Mouse (Mus musculus) layer of hippocampus, adult 8-10 months (tissue): ENCODE measurements around the gene Sox5. TPM values are rescaled to one million over a fixed set of nuclear protein-coding genes. Genes with fewer than 3 reads are reported as not detected.
"Not testable (repeated sequence)": the region's sequence is repeated elsewhere in the genome, so short reads cannot be mapped to it uniquely, and the experiment has no call there.

ENCODE experiments used
- DNase-seq, 2 experiments: peaks; one replicate each; pipeline ENCODE4 v3.0.0; 2022; ENCODE audit warnings: low spot score in 2 of 2
- total RNA-seq, 4 experiments: library from RNA; stranded (reverse); gene quantifications; 2 replicates each; pipeline ENCODE4 v1.2.4; 2022

Sox5 gene
- total RNA-seq, 4 experiments from 2014 or later = 38.4 to 42.4 (median 40.8) TPM

DNA sequence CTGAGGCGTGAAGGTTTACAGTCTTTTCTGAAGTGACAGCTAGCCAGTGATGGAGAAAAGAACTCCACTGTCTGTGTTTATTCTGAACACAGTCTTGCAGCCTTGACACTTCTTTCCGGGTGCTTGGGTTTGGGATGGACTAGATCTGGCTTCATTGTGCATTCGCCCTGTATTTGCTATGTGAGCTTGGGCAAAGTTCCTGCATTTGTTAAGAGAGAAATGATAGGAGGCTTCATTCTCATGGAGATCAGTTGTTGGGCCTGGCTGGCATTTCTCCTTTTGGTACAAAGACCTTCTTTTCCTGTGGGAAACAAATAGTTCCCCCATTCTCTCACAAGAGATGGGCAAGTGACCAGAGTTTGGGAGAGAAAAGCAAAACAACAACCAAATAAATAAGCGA, 490.3 kb downstream of the Sox5 start:
- no peak for DNase-seq

DNA sequence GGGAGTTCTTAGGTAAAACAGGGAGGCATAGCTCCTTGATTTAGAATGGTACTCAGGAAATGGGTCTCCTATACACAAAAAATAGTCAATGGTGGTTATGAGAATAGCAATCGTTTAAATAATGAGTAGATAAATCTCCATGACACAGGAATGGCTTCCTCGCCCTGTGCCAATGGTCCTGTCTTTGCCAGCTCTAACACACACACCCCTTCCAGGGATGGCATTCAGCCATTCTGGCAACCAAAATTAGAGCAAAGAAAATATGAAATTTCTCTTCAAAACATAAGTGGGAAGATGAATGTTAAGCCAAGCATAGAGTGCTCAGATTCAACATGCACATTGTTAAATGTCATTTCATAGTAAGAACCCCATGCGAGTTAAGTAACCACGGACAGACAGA, 495.7 kb downstream of the Sox5 start:
- no peak for DNase-seq

DNA sequence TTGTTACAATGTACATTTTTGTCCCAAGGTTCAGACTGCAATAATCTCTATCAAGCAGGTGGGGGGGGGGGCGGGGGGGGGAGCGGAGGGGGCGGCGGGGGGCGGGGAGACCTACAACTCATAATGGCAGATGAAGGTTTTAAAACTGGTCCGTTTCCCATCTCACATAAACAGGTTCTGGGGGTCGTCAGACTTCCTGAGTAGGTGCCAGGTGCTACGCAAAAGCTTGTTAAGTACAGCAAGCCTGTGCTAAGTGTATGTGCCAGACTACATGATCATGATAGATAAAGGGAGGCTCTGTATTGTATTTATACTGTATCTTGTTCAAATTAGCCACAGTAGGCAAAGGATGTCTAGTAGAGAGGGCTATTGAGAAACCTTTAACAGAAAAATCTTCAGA, 498.6 kb downstream of the Sox5 start:
- DNase-seq = no peak

DNA sequence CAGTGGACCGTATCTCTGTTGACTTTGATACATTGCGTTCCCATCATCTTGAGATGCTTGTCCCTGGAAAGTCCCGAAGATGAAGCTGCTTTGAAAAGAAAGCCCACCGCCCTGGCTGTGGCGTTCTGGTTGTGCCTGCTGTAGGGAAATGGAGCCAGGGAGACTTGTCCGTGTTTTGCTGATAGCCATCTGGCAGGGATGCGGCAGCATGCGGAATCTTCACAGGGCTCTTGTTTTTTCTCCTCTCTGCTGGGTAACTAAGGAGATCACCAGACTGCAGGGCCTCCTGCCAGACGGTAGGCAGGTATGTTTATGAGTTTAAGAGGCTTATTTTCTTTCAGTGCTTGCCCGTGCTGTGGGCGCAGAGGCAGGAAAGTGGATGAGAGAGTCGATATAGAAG, 499.0 kb downstream of the Sox5 start:
- peak; percentile 16 to 41 for DNase-seq

DNA sequence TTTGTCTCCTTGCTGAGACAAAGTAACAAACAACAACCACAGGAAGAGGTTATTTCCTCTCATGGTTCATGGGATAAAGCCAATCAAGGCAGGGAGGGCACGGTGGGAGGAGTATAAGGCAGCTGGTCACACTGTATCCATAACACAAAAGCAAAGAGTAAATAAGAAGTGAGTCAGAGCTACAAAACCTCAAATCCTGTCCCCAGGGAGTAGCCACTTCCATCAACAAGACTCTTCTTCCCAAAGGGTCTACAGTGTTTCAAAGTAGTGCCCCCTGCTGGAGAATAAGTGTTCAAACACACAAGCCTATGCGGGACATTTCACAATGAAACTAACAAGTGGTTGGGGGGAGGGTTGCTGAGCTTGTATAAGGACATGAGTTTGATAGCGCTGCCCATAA, 500.1 kb downstream of the Sox5 start:
- no peak for DNase-seq

DNA sequence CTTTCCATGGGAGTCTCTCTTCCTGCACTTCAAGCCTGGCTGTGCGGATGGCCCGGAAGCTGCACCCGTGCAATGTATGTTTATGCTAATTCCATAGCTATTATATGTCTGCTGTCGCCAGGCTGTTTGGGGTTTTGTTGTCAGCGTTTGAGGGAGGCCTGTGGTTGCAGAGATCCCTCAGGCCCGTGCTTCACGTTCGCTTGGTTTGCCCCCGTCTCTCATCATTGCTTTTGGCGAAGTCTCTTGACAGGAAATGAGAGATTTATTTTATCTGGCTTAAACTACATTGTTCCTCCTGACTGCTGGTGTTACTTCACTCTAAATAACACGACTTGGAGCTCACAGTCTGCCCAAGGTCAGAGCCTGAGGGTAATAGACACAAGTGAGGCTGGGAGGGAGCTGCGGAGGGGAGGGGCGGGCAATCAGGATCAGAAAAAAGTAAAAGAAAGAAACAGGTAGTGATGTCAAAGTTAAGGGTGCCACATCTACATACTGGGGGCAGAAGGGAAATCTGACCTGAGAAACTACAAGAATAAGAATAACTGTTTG, 503.2 kb downstream of the Sox5 start:
- DNase-seq = no peak

DNA sequence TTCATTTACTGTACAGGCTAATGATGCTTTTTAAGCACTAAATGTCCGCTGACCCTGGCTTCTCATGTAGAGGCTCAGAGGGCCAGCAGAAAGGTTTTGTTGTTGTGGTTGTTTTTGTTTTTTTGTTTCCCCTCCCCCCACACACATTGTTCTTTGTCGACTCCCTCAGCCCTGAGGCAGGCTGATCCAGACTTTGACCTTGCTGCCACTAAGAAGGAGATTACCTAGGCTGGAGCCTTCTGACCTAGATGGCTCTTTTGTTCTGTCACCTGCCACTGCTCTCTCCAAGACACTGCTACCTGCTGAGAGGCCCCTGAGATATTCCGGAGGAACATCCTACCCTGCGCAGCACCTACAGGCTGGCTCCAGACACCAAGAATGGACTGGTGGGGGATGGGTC, 508.4 kb downstream of the Sox5 start:
- not testable (repeated sequence) for DNase-seq

DNA sequence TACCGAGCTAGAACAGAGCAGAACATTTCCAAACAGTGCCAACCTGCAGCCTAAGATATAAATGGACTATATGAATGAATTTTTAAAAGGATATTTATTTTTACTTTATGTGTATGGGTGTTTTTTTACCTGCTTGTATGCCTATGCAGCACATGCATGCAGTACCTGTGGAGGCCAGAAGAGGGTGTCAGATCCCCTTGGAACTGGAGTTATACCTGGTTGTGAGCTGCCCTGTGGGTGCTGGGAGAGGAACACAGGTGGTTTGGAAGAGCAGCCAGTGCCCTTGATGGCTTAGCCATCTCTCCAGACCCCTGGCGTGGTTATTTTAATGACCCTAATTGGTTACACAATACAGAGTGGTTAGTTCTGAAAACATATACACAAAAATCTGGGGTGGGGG, 510.5 kb downstream of the Sox5 start:
- no peak for DNase-seq

DNA sequence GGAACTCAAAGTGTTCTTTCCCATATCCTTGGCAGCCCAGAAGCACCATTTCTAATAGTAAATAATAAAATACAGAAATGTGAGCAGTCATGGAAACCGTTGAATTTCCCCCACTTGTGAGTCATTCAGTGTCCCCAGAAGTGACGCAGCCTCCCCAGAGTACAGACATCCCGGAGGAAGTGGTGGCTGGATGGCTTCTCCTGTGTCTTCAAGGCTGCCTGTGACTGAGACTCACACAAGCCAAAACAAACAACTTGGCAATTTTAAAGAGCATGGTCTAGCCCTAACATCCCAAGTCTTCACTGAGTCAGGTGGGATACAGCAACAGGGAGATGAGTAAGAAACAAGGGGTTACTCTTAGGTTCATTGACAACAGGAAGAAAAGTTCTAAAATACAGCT, 511.5 kb downstream of the Sox5 start:
- no peak for DNase-seq

DNA sequence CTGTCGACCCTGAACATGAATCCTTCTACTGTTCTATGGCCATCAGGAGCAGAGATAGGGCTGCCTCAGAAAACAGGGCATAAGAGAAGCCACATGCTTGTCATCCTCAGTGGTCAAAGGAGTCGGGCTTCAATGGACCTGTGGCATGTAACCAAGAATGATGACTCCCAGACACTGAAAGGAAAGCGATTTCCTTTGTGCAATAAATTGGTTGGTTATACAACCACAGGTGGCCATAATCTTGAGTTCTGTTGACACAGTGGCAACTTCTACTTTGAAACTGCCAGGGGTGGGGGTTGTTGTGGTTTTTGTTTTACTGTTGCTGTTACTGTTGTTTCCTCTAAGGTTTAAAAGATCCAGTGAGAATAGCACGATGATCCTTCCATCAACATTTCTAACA, 512.1 kb downstream of the Sox5 start:
- no peak for DNase-seq

DNA sequence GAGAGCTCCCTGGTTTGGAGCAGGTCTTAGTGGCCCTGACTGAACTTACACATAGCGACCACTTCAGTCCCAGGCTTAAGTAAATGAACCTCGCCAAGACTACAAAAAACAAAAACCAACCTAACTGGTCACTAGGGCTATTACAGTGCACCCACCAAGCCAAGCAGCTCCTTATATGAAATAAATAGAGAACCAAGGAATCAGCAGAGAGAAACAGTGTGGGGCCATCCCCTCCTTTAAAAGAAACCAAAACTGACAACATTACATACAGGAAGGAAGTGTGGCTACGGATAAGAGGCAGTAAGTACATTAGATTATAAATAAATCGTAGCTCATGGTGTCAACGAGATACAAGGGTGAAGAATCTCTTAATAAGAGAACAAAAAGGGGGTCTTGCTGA, 516.0 kb downstream of the Sox5 start:
- DNase-seq = no peak

DNA sequence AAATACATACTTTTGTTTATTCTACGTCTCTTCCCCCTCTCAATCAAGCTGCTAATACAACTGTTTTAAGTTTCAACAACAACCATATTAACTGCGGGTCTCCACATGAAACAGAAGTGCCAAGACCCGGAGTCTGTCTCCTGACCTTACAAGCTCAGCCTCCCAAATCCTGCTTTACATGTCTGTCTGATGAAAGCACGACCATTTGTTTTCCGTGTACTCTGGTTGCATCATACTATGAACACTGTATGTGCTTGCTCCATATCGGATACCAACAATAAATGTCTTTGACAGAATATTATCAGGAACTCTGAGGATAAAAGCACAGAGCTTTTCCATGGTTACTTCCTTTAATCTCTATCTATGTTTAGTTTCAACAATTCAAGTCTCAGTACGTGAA, 516.8 kb downstream of the Sox5 start:
- no peak for DNase-seq

DNA sequence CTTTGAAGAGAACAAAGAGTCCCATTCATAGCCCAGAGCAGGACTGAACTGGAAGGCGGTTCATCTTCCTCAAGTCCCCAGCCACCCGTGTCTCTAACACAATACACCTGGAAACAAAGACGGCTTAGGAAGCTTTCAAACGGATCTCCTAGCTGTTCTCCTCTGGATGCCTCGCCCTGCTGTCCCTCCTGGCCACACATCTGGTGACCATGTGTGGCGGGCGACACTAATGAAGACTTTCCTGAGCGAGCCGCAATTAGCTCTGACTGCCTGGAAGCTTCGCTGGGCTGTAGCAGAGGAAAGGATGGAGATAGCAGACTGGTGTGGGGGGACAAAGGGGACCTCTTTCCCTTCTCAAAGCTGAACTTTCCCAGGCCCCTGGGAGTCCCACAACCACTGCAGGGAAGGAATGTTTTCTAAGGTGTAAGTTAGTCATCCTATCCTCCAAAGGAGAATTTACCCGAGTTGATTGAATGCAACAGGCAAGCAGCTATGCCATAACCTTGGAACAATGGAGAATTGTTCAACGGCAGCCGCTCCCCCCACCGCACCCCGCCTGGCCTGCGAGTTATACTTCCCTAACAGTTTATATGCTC, 517.4 kb downstream of the Sox5 start:
- DNase-seq = no peak

DNA sequence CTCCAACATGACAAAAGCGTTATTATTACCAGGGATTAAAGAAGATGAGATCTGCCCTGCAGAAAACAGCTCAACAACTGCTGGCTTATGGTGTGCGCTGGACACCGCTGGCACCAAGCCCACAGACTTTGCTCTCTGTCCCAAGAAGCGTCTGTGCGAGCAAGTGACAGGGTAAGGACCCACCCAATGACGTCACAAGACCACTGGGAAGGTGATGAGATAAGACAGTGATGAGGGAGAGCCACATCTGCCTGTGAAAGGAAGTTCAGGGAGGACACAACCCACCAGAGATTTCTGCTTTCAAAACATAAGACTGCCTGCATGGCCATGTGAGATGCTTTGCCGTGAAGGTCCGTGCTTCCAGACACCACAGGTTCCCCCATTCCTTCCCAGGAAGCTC, 525.3 kb downstream of the Sox5 start:
- DNase-seq = no peak

DNA sequence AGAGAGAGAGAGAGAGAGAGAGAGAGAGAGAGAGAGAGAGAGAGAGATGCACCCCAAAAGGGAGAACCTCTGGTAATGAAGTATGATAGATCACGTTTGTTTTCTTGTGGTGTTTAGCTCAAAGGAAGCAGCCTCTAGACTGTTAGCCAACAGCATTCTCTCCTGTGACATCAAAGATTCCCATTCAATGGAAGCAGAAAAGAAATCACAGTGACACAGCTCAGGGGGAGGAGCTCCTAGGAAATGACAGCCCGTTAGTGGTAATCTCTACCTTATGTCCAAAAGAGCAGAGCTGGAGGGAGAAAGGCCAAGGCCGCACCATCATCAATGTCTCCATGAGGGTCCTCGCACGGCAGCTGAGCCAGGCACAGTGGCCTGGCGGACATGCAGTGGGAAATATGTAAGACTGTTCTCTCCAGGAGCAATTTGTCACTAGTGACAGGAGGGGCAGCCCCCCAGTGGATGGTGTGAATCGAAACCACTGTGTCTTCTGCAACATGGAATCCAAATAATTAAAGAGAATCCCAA, 529.5 kb downstream of the Sox5 start:
- no peak for DNase-seq

DNA sequence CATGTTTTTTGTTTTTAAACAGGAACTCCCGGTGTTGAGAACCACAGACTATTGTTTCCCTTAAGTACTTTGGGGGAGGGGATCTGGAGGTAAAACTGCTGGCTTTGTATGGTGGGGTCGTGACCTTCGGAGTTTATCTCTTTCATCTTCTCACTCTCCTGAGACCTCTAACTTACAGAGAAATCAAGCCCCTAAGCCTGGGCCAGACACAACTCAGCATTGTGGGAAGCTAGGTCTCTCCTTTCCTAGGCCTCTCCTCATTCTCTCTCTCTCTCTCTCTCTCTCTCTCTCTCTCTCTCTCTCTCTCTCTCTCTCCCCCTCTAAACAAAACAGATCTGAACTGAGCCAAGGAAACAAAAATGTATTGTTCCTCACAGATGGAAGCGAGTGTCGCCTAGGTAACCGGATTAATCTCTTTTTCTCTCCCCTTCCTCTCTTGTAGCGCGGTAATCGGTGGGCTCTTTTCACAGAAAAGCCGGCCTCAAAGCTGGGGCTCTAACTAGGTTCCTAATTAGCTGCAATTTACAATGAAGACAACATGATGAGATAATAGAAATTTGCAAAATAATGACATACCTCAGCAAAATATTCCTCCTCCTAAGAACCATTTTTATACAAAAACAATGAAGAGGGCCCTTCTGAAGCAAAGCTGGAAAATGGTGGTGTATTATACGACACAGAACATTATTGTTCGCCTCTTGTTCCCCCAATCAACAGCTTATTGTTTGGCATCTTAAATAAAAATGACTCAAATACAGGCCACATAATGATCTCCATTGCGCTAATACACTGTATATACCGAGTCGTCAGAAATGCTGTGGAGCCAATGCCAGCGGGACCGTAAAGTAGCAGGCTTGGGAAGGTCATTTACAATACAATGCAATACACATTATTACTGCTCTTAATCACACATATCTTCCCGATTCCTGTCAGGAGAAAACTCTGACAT, 530.3 kb downstream of the Sox5 start:
- DNase-seq = no peak

DNA sequence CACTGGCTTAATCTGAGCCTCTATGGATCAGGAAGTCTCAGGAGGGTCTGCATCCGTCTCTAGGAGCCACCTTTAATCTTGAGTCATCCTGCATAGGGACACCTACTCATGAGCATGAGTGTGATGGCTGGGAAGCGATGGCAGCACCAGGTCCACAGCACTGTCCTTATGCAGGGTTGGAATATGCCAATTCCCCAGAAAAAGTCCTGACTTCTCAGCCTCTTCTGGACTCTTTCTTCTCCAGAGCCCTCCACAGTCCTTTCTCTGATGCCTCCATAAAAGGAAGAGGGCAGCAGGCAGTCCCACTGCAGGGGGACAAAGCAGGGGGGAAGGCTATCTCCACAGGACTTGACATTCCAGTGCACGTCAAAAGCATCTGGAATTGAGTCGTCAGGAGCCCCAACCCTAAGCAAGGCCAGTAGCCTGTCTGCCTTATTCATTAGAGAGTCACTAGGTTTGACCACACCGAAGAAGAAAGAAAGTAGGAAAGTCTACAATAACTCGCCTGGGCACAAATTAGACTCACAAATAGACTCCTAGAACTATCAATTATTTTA, 531.1 kb downstream of the Sox5 start:
- no peak for DNase-seq

DNA sequence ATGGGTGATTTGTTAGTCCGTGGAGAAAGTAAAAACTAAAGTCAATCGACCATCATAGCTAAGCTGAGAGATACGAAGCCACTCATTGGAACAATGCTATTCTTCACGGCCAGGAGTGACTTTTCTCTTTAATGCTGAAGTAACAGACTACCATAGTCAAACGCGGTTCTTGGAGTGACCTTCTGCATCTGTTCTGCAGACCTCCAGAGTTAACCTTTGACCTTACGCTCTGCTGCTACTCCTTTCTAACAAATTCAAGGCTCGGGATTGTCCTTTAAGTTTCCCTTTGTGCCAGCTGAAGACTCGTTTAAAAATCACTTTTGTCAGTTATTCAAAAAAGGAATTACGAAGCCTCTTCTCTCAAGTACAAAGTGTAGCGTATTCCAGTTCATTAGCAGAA, 545.2 kb downstream of the Sox5 start:
- DNase-seq = no peak

DNA sequence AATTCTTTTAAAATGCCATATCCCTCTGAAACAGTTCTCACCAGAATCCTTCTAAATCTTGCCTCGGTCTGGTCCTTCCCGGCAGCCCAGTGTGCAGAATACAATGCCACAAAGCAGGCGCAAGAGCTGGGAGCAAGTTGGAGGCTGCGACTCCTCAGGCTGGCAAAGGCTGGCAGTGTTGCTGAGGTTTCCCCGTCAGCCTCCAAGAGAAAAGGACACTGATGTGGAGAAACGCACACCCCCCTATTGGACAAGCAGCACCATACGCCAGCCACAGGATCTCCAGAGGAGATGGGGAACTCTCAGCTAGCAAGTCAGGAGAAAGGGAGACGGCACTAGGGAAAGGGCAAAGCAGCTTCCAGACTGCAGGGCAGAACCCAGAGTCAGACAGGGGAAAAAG, 577.8 kb downstream of the Sox5 start:
- DNase-seq = no peak

DNA sequence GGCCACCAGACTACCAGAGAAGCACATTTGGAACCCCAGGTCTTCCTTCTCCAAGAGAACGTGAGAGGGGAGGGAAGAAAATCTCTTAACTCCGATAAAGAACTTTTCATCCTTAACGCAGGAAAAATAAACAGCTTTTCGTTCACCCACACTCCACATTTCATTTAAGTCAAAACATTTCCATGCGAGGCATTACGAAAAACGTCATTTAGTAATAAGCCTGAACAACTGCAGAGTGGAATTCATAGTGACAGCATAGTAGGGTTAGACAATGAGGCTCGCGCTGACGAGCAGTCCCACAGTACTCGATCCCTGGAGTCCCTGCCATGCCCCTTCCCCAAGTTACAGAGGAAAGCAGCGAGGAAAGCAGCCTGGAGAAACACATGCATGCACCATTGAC, 578.8 kb downstream of the Sox5 start:
- no peak for DNase-seq

DNA sequence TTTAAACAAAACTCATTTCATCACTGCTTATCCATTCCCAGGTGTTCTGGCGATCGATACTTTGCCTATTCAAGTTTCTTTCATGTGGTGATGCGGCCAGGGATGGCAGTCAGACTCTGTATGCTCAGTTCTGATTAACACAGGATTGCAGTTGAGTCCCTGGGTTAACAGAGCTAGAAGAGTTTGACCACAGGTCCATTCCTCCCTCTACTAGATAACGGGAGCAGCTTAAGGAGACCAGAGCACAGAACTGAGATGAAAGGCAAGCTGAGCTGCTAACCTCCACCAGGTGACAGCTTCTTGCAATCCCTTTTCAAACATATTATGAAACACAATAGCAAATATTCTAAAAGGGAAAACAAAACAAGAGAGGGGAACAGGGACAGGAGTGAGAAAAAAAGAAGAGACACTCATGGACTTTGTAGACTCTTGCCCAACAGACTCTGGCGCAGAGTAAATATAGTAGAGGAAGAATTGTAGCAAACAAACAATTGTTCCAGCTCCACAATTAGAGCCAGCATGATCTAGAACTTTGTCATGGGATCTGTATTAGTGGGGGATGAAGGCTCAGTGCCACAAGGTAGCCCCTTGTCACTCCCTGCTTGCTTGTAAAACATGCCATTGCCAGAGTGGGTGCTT, 580.3 kb downstream of the Sox5 start:
- no peak for DNase-seq
